Mouse (Mus musculus) ES-Bruce4 (cell line): ENCODE data around the gene Otulin.

Source experiments
- CTCF ChIP-seq: IDR thresholded peaks from one replicate; pipeline ENCODE4 v1.8.1; 2011; ENCODE audit warnings: low read depth, low read length
- POLR2A ChIP-seq: IDR thresholded peaks from one replicate; pipeline ENCODE4 v1.8.1; 2011; ENCODE audit warnings: low read length; ENCODE audit not compliant: insufficient read depth

DNA sequence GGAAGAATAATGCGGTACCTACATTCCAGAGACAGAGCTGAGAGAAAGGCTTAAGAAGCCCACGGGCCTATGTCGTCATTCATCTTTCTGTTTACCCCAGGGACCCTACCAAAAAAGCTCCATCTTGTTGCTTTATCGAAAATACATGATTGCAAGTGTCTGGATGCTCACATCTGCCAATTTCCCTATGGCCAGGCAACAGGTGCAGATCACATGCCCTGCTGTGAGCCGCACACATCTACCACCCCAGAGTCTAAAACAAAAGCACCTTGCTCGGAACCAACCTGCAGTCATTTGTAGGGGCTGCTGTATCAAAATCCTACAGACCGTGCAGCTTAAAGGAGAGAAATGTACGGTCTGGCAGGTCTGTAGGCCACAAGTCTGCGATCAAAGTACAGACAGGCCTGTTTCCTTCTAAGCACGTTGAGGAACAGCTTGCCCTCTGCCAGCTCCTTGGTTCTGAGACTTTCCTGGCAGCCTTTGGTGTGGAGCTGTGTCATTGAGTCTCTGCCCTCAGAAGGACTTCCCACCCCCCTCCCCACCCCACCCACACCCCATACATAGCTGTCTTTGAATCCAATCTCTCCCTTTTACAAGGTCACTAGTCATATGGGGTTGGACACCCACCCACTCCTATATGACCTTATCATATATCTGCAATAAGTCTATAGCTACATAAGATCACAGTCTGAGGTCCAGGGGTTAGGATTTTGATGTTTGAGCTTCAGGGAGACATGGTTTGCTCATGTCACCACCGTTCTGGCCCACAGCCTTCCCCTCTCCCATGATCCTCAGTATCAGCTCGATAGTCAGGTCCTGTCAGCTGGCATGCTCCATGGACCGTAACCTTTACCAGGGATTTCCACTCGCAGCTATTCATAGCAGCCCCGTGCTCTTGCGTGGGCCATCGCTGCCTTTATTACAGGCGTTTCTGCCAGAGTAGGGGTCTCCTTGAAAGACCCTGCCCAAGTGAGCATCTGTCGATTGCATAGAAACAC lies 79.1 kb downstream of the Otulin start:
- no peak for TF ChIP-seq CTCF
- TF ChIP-seq POLR2A = no peak
